Mouse (Mus musculus) midbrain, embryonic 16.5 days (tissue): ENCODE data around the gene Bgn. TPM values are rescaled to one million over a fixed set of nuclear protein-coding genes. Genes with fewer than 3 reads are reported as not detected.

Experiments
- ATAC-seq: fragments of 200-750 bp; cut with Nextera tagmentation; 2 replicates; pipeline ENCODE4 v1.8.0; 2017; ENCODE audit warnings: moderate TSS enrichment
- H3K27ac ChIP-seq: fragments of 300-500 bp; sonication (generic); 2 replicates; pipeline ENCODE4 v1.5.1; 2014; ENCODE audit warnings: mild to moderate bottlenecking, low read length, mixed read lengths
- H3K27me3 ChIP-seq: fragments of 300-500 bp; sonication (generic); 2 replicates; pipeline ENCODE4 v1.6.1; 2014; ENCODE audit warnings: low read depth, low read length, mixed read lengths; ENCODE audit not compliant: control insufficient read depth, insufficient read depth
- H3K36me3 ChIP-seq: fragments of 300-500 bp; sonication (generic); 2 replicates; pipeline ENCODE4 v1.6.1; 2014; ENCODE audit warnings: mild to moderate bottlenecking, low read length, moderate library complexity, mixed read lengths; ENCODE audit not compliant: control insufficient read depth, insufficient read depth
- H3K4me1 ChIP-seq: fragments of 300-500 bp; sonication (generic); 2 replicates; pipeline ENCODE4 v1.6.1; 2014; ENCODE audit warnings: mild to moderate bottlenecking, low read length, mixed read lengths; ENCODE audit not compliant: control insufficient read depth, insufficient read depth
- H3K4me2 ChIP-seq: fragments of 300-500 bp; sonication (generic); 2 replicates; pipeline ENCODE4 v1.6.1; 2014; ENCODE audit warnings: mild to moderate bottlenecking, low read length, mixed read lengths
- H3K4me3 ChIP-seq: fragments of 300-500 bp; sonication (generic); 2 replicates; pipeline ENCODE4 v1.5.1; 2014; ENCODE audit warnings: low read depth, mild to moderate bottlenecking, low read length, moderate library complexity, mixed read lengths
- H3K9ac ChIP-seq: fragments of 300-500 bp; sonication (generic); 2 replicates; pipeline ENCODE4 v1.6.1; 2014; ENCODE audit warnings: low read depth, low read length, mixed read lengths
- H3K9me3 ChIP-seq: fragments of 300-500 bp; sonication (generic); replicated peaks from 2 replicates; pipeline ENCODE4 v1.6.1; 2014; ENCODE audit warnings: mild to moderate bottlenecking, low read length, mixed read lengths; ENCODE audit not compliant: control insufficient read depth, poor library complexity, severe bottlenecking
- WGBS: fragments of 180-500 bp; shearing (Covaris S2); extraction: QIAGEN DNeasy Blood & Tissue Kit; methylation state at CpG from one replicate; pipeline ENCODE4 v1.1.7; 2014; 5-methylcytosine and 5-hydroxymethylcytosine counted together
- polyA plus RNA-seq: library from polyadenylated mRNA; unstranded; fragments of >200 nt; fragmentation: Nextera tagmentation; extraction: Ambion mirVana; gene quantifications from 2 replicates; pipeline ENCODE4 v1.2.1, GENCODE M21; 2015

Gene Bgn
- polyA plus RNA-seq, 1 experiment from 2014 or later = 16.5 TPM

DNA sequence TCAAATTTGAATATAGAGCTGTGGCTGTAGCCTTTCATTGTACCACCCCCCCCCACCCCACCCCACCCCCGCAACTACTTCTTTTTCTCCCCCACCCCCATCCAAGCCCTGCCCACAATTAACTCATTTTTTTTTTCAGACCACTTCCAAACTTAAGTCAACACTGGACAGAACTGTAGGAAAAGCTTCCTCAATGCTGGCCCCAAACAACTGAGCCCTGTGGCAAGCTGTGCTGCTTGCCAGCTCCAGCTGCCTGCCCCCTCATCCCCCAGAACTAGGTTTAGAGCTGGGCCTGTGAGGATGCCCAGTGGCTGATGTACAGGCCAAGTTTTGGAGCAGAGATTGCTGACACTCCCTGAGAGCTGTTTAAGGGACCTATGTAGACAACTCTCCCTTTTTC, 14.7 kb upstream of the Bgn start:
- Histone ChIP-seq H3K4me2 (no peak overlapping the region), H3K4me3 (no peak overlapping the region), H3K9ac (no peak overlapping the region), H3K27ac (no peak overlapping the region), H3K4me1 (no peaks in the 10 kb centered on the region), H3K36me3 (no peaks in the 10 kb centered on the region), H3K27me3 (no peaks in the 10 kb centered on the region), H3K9me3 (no peaks in the 10 kb centered on the region)
- WGBS = 70% methylated on average over 1 of the region's 1 CpGs
- no peak for ATAC-seq

DNA sequence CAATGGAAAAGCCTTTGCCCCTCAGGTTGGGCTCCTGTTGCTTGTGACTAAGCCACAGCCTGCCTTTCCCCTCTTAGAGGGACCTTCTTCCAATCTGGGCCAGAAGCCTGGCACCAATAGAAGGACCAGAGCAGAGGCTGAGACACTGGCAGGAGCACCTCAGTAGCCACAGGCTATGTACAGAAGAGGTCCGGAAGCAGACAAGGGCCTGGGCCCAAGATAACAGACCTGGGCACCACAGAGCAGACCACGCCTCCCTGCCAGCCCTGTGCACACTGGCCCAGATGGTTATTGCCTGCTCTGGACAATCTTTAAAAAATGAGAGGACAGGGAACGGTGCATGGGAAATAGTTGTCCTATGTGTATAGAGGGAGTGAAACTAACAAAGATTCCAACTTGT, 11.6 kb upstream of the Bgn start:
- Histone ChIP-seq H3K4me1 (no peaks in the 10 kb centered on the region), H3K4me2 (no peak overlapping the region), H3K36me3 (no peaks in the 10 kb centered on the region), H3K9ac (no peak overlapping the region), H3K27ac (no peak overlapping the region), H3K27me3 (no peaks in the 10 kb centered on the region), H3K4me3 (no peak overlapping the region), H3K9me3 (no peaks in the 10 kb centered on the region)
- ATAC-seq = no peak
- 95% methylated on average over 3 of the region's 3 CpGs for WGBS

DNA sequence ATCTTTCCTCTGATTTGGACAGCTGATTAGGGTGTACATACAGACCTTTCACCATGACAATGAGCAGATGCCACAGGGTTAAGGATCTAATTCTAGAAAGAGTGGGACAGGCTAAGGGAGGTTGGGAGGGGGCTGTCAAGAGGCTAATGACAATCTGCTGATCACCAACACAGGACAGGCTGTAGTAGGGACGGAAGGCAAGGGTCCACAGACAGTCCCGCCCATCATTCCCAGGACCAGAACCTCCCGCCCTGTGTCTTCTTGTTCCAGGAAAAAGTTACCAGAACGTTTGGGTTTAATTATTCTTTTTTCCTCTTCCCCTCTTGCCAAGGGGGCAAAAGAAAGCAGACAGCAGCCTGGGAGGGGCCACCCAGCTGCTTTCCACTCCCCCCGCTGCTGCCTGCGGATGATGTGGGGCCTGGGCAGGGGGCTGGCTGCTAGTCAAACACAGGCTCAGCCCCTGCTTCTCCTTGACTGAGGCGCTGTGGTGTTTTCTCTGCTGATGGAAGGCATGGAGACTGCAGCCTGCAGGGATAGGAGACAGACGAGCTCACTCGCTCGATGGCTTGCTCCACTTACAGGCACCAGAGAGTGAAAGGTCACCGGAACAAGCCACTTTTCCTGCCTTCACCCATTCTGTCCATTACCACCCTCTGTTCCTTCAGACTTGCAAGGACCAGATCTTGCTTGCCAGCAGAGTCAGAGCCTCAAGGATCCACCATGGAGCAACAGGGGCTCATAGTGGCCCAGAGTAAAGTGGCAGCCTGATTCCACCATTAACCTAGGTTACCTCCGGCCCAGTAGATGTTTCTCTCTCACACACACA, 8.8 kb upstream of the Bgn start:
- Histone ChIP-seq H3K27ac (no peak overlapping the region), H3K9ac (no peak overlapping the region), H3K27me3 (no peaks in the 10 kb centered on the region), H3K9me3 (no peaks in the 10 kb centered on the region), H3K36me3 (no peaks in the 10 kb centered on the region), H3K4me2 (no peak overlapping the region), H3K4me1 (no peaks in the 10 kb centered on the region), H3K4me3 (no peak overlapping the region)
- 65% methylated on average over 10 of the region's 12 CpGs for whole genome bisulfite sequencing
- no peak for ATAC-seq

DNA sequence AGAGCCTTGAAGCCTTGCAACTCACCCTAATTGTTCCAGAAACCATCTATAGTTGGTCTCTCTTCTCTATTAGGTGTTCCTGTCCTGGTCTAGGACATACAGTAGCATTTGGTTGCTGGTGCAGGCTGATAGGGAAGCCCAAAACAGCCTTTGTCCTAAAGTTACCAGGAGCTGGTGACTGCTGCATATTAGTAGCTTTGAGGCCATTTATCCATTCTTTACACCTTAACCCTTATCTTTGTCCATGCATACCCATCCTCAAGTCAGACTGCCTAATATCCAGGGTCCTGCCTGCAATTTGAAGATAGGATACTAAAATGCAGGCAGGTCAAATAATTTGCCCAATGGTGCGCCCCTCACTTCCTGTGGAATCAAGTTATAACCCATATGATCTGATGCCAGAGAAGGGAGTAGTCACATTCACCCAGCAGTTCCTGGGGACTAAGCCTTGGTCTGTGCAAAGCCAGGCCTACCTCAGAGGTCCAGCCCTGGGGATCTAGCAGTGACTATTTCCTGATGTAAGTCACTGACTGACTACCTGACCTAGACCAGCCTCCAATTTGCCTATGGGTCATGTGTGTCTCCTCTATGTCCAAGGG, 7.6 kb upstream of the Bgn start:
- Histone ChIP-seq H3K9ac (no peak overlapping the region), H3K27me3 (no peaks in the 10 kb centered on the region), H3K9me3 (no peaks in the 10 kb centered on the region), H3K36me3 (no peaks in the 10 kb centered on the region), H3K27ac (no peak overlapping the region), H3K4me3 (no peak overlapping the region), H3K4me2 (no peak overlapping the region), H3K4me1 (no peaks in the 10 kb centered on the region)
- ATAC-seq = no peak
- 87% methylated on average over 1 of the region's 1 CpGs for WGBS

DNA sequence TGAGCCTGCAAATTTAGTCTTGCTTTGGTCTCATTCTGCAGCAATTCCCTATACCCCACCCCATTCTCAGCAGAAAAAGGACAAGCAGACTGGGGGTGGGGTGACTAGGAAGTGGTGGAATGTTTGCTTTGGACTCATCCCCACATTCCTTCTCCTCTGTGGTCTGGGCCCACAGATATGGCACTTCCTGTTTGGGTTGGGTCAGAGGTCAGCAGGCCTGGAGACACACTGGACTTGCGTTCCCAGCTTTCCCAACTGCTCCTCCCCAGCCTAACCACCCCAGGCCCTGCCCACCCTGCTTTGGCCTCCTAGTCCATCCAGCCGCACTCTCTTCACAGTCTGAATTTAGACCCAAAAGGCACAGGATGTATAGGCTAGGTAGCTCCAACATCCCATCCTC, 6.8 kb upstream of the Bgn start:
- Histone ChIP-seq H3K36me3 (no peaks in the 10 kb centered on the region), H3K4me2 (no peak overlapping the region), H3K27me3 (no peaks in the 10 kb centered on the region), H3K27ac (no peak overlapping the region), H3K9ac (no peak overlapping the region), H3K4me3 (no peak overlapping the region), H3K4me1 (no peaks in the 10 kb centered on the region), H3K9me3 (no peaks in the 10 kb centered on the region)
- WGBS = 96% methylated on average over 2 of the region's 2 CpGs
- no peak for ATAC-seq

DNA sequence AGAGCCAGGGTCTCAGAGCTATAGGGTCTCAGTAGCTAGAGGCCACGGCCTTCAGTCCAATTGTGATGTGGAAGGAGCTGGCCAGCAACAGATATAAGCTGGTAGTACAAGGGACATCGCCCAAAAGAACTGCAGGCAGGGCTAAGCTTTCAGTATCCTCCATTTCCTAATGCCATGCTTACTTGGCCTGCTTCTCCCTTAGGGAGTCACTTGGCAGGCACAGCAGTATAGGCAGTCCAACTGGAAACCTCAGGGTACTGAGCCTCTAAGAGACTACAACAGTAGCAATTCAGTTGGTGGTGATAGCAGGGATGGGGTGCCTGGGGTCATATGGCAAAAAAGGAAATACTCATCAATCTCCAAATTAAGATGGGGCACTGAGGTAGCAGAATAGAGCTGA, 5.9 kb upstream of the Bgn start:
- WGBS = 77% methylated on average over 2 of the region's 2 CpGs
- Histone ChIP-seq H3K4me1 (no peaks in the 10 kb centered on the region), H3K4me2 (no peak overlapping the region), H3K9me3 (no peaks in the 10 kb centered on the region), H3K36me3 (no peaks in the 10 kb centered on the region), H3K27ac (no peak overlapping the region), H3K4me3 (no peak overlapping the region), H3K27me3 (no peaks in the 10 kb centered on the region), H3K9ac (no peak overlapping the region)
- ATAC-seq = no peak

DNA sequence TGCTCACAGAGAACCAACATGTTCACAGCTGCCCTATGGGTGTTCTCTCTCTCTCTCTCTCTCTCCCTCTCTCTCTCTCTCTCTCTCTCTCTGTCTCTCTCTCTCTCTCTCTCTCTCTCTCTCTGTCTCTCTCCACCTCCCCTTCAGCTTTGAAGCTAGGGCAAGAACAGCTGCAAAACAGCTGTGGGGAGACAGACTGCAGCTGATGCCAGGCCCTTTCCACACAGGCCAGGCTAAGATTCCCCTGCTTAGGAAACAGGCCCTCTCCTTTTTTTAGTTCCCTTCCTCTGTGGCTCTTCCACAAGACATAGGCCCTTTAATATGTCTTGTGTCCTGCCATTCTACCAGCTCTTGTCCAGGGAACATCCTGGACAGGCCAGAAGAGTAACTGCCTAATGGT, 3.7 kb upstream of the Bgn start:
- Histone ChIP-seq H3K9ac (no peak overlapping the region), H3K27ac (no peak overlapping the region), H3K27me3 (no peaks in the 10 kb centered on the region), H3K4me2 (no peak overlapping the region), H3K36me3 (no peaks in the 10 kb centered on the region), H3K4me3 (no peak overlapping the region), H3K4me1 (no peaks in the 10 kb centered on the region), H3K9me3 (no peaks in the 10 kb centered on the region)
- no peak for ATAC-seq

DNA sequence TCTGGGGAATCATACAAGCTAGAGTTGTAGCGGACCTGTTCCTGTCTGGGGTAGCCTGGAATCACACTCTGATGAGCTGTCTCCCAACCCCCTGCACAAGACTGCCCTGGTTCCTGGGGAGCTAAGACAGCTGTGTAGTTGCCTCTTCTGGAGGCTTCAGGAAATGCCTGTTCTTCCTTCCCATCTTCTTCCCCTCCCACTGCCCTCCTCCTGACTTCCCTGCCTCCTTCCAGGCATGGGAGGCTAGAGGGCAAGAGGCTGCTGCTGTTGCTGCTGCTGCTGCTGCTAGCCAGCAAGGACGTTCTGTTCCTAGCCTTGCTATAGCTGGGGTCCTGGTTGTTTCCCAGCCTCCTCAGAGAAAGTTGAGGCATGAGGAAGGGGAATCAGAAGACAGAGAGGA, 3.1 kb upstream of the Bgn start:
- no peak for ATAC-seq
- WGBS = 50% methylated on average over 2 of the region's 2 CpGs

DNA sequence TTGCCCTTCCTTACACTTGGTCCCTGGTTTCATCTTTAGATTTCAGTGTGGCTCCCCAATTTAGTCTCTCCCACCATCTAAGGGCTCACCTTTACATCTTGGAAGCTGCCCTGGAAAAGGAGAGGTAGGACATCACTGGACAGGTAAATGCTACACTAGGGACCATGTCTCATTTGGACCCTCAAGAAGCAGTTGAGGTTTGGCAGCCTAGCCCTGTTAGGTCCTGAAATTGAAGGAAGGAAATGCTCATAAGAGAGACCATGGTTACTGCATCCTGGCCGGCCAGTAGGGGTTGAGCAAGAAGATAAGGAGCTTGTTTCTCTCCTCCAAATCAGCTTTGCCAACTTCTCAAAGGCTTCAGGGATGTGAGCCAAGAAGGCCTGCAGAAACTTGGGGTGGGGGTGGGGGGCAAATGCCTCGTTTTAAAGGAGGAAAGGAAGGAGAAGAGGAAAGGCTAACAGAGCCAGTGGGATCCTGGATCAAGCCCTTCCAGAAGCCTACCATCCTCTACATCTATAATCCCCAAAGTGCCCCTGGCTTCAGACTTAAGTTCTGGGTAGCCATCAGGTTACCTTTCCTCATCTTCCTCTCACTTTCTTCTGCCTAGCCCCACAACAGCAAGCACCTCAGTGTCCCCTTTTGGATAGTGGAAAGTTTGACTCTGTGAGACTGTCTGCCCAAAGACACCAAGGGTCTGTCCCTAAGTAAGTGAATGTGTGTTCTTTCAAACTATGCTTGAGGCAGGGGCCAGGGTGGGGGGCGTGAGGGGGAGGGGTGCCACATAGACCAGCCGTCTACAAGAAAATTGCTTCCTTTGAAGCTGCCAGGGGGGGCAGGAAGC, 539 bp upstream of the Bgn start:
- H3K27ac ChIP-seq = no peak overlapping the region
- no peaks in the 10 kb centered on the region for H3K36me3 ChIP-seq
- H3K4me2 ChIP-seq = no peak overlapping the region
- no peaks in the 10 kb centered on the region for H3K4me1 ChIP-seq
- H3K27me3 ChIP-seq = no peaks in the 10 kb centered on the region
- whole genome bisulfite sequencing = 61% methylated on average over 2 of the region's 4 CpGs
- H3K4me3 ChIP-seq = no peak overlapping the region
- H3K9me3 ChIP-seq = no peaks in the 10 kb centered on the region
- no peak for ATAC-seq
- H3K9ac ChIP-seq = no peak overlapping the region

More for the DNA sequence above, 3.1 kb upstream of the Bgn start:
- no peak overlapping the region for H3K9ac ChIP-seq
- no peak overlapping the region for H3K4me3 ChIP-seq
- H3K27me3 ChIP-seq = no peaks in the 10 kb centered on the region
- H3K27ac ChIP-seq = no peak overlapping the region
- H3K4me2 ChIP-seq = no peak overlapping the region
- no peaks in the 10 kb centered on the region for H3K9me3 ChIP-seq
- H3K4me1 ChIP-seq = no peaks in the 10 kb centered on the region
- no peaks in the 10 kb centered on the region for H3K36me3 ChIP-seq
